Mouse (Mus musculus) hindbrain, postnatal 0 days (tissue): Measurements from ENCODE around the gene Slc13a5. TPM values are rescaled to one million over a fixed set of nuclear protein-coding genes. Genes with fewer than 3 reads are reported as not detected.

Source experiments
- ATAC-seq: fragments of 200-750 bp; cut with Nextera tagmentation; 2 replicates; pipeline ENCODE4 v1.8.0; 2017; ENCODE audit warnings: mild to moderate bottlenecking, moderate TSS enrichment, moderate library complexity
- DNase-seq: peaks from one replicate; pipeline ENCODE4 v3.0.0-alpha.2; 2015; ENCODE audit warnings: low spot score
- H3K27ac ChIP-seq: fragments of 300-500 bp; sonication (generic); 2 replicates; pipeline ENCODE4 v1.5.1; 2014; ENCODE audit warnings: mild to moderate bottlenecking
- H3K27me3 ChIP-seq: fragments of 300-500 bp; sonication (generic); 2 replicates; pipeline ENCODE4 v1.6.1; 2014; ENCODE audit warnings: low read length, mixed read lengths; ENCODE audit not compliant: insufficient read depth
- H3K36me3 ChIP-seq: fragments of 300-500 bp; sonication (generic); 2 replicates; pipeline ENCODE4 v1.6.1; 2014; ENCODE audit warnings: low read length, mixed read lengths; ENCODE audit not compliant: insufficient read depth
- H3K4me1 ChIP-seq: fragments of 300-500 bp; sonication (generic); 2 replicates; pipeline ENCODE4 v1.6.1; 2014; ENCODE audit warnings: antibody characterized with exemption, low read length, mixed read lengths; ENCODE audit not compliant: insufficient read depth
- H3K4me2 ChIP-seq: fragments of 300-500 bp; sonication (generic); 2 replicates; pipeline ENCODE4 v1.6.1; 2014; ENCODE audit warnings: low read depth, mild to moderate bottlenecking, low read length, moderate library complexity, mixed read lengths
- H3K4me3 ChIP-seq: fragments of 300-500 bp; sonication (generic); 2 replicates; pipeline ENCODE4 v1.5.1; 2014; ENCODE audit warnings: low read length
- H3K9ac ChIP-seq: fragments of 300-500 bp; sonication (generic); replicated peaks from 2 replicates; pipeline ENCODE4 v1.6.1; 2014; ENCODE audit warnings: mild to moderate bottlenecking, low read length, moderate library complexity, mixed read lengths
- H3K9me3 ChIP-seq: fragments of 300-500 bp; sonication (generic); 2 replicates; pipeline ENCODE4 v1.6.1; 2016; ENCODE audit warnings: low read length, mixed read lengths
- CTCF ChIP-seq: IDR thresholded peaks from 2 replicates; pipeline ENCODE4 v1.5.1; 2016; ENCODE audit warnings: antibody characterized with exemption, control low read depth, low read depth
- WGBS: fragments of 180-500 bp; shearing (Covaris S2); extraction: QIAGEN DNeasy Blood & Tissue Kit; methylation state at CpG from one replicate; pipeline ENCODE4 v1.1.7; 2014; 5-methylcytosine and 5-hydroxymethylcytosine counted together
- polyA plus RNA-seq: library from polyadenylated mRNA; unstranded; fragments of >200 nt; fragmentation: Nextera tagmentation; extraction: Ambion mirVana; gene quantifications from 2 replicates; pipeline ENCODE4 v1.2.1, GENCODE M21; 2015
- total RNA-seq: library from RNA; depleted of rRNA; stranded (reverse); fragments of >200 nt; gene quantifications from 2 replicates; pipeline ENCODE4 v1.2.3, GENCODE M21; 2014

Gene Slc13a5
- total and polyA plus RNA-seq, 2 experiments from 2014 or later: 7.5 to 8.1 TPM

GRCm38 (mm10) chr11:72234013-72234412 is 33.0 kb downstream of the Slc13a5 start:
- no peak overlapping the region for H3K9ac ChIP-seq
- DNase-seq: peak; percentile 70
- no peak for TF ChIP-seq CTCF
- no peaks in the 10 kb centered on the region for H3K9me3 ChIP-seq
- H3K4me2 ChIP-seq: no peak overlapping the region
- H3K27ac ChIP-seq: peak overlapping the region; percentile 29; the same call in 1 of the 2 replicates
- no peaks in the 10 kb centered on the region for H3K36me3 ChIP-seq
- H3K4me3 ChIP-seq: no peak overlapping the region
- peak; percentile 89 for ATAC-seq
- no peaks in the 10 kb centered on the region for H3K4me1 ChIP-seq
- H3K27me3 ChIP-seq: no peaks in the 10 kb centered on the region
- WGBS: 35% methylated on average over 5 of the region's 5 CpGs

DNA sequence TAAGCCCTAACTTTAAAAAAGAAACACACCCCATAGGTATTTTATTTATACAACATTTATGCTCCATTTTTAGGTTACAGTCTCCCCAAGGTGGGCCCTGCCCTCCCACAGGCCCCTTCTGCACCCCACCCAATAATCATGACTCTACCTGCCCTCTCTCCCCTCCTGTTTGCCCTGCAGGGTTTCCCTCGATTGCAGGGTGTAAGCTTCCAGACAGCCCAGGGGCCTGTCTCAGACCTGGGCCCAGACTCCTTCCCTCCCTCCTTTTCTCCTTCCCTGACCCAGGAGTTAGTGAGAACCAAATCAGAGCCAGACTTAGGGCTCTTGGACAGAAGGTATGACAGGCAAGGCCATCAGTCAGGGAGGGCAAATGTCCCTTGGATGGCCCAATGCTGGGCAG is 34.0 kb downstream of the Slc13a5 start:
- no peaks in the 10 kb centered on the region for H3K4me1 ChIP-seq
- H3K4me3 ChIP-seq: no peak overlapping the region
- no peaks in the 10 kb centered on the region for H3K27me3 ChIP-seq
- 35% methylated on average over 1 of the region's 1 CpGs for WGBS
- no peaks in the 10 kb centered on the region for H3K36me3 ChIP-seq
- TF ChIP-seq CTCF: no peak
- H3K27ac ChIP-seq: no peak overlapping the region
- DNase-seq: no peak
- no peak overlapping the region for H3K9ac ChIP-seq
- no peaks in the 10 kb centered on the region for H3K9me3 ChIP-seq
- H3K4me2 ChIP-seq: no peak overlapping the region
- ATAC-seq: no peak

- no peaks in the 10 kb centered on the region for H3K4me1 ChIP-seq
- WGBS: 87% methylated on average over 7 of the region's 7 CpGs
- H3K36me3 ChIP-seq: no peaks in the 10 kb centered on the region
- DNase-seq (no peak), ATAC-seq (no peak)
- TF ChIP-seq CTCF: no peak
- H3K4me3 ChIP-seq: no peak overlapping the region
- no peaks in the 10 kb centered on the region for H3K27me3 ChIP-seq
- H3K4me2 ChIP-seq: no peak overlapping the region
- no peaks in the 10 kb centered on the region for H3K9me3 ChIP-seq
- H3K9ac ChIP-seq: no peak overlapping the region
- H3K27ac ChIP-seq: no peak overlapping the region
Observed at GRCm38 (mm10) chr11:72232068-72232467, 35.0 kb downstream of the Slc13a5 start.

DNA sequence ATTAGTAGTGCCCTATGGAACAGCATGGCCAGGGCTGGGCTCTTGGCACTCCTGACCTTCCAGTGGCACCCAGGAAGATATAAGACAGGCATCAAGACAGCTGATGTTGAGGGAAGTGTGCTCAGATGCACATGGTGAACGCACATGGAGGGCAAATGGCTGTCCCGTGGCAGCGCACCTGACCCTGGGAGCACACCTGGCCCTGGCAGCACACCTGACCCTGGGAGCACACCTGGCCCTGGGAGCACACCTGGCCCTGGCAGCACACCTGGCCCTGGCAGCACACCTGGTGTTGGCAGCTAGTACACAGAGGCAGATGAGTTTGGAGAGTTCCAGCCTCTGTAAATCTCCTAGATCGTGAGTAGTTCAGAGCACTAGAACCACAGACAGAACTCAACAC is 38.5 kb downstream of the Slc13a5 start:
- no peak overlapping the region for H3K9ac ChIP-seq
- ATAC-seq: no peak
- WGBS: 97% methylated on average over 4 of the region's 4 CpGs

GRCm38 (mm10) chr11:72226901-72227300 is 40.1 kb downstream of the Slc13a5 start:
- no peaks in the 10 kb centered on the region for H3K9me3 ChIP-seq
- H3K4me2 ChIP-seq: no peak overlapping the region
- no peaks in the 10 kb centered on the region for H3K36me3 ChIP-seq
- no peak for TF ChIP-seq CTCF
- no peak for ATAC-seq
- no peak for DNase-seq
- no peak overlapping the region for H3K4me3 ChIP-seq
- peaks cover 13% of the 10 kb centered on the region for H3K4me1 ChIP-seq
- no peaks in the 10 kb centered on the region for H3K27me3 ChIP-seq
- no peak overlapping the region for H3K9ac ChIP-seq
- H3K27ac ChIP-seq: peak overlapping the region; percentile 70; the same call in 1 of the 2 replicates
- 91% methylated on average over 6 of the region's 6 CpGs for WGBS

More for the DNA sequence above, 38.5 kb downstream of the Slc13a5 start:
- Histone ChIP-seq H3K4me2 (no peak overlapping the region), H3K4me3 (no peak overlapping the region), H3K27me3 (no peaks in the 10 kb centered on the region), H3K36me3 (no peaks in the 10 kb centered on the region), H3K9me3 (no peaks in the 10 kb centered on the region), H3K4me1 (peaks cover 13% of the 10 kb centered on the region), H3K27ac (no peak overlapping the region)
- DNase-seq: no peak
- TF ChIP-seq CTCF: no peak

- Histone ChIP-seq H3K36me3 (no peaks in the 10 kb centered on the region), H3K9ac (no peak overlapping the region), H3K27ac (peak overlapping the region; percentile 70), H3K9me3 (no peaks in the 10 kb centered on the region), H3K4me2 (no peak overlapping the region), H3K4me1 (peaks cover 13% of the 10 kb centered on the region), H3K27me3 (no peaks in the 10 kb centered on the region), H3K4me3 (no peak overlapping the region)
- TF ChIP-seq CTCF: no peak
- DNase-seq: peak; percentile 88
- WGBS: 23% methylated on average over 10 of the region's 10 CpGs
- ATAC-seq: peak; percentile 79
Observed at GRCm38 (mm10) chr11:72226020-72226791, 40.8 kb downstream of the Slc13a5 start.

DNA sequence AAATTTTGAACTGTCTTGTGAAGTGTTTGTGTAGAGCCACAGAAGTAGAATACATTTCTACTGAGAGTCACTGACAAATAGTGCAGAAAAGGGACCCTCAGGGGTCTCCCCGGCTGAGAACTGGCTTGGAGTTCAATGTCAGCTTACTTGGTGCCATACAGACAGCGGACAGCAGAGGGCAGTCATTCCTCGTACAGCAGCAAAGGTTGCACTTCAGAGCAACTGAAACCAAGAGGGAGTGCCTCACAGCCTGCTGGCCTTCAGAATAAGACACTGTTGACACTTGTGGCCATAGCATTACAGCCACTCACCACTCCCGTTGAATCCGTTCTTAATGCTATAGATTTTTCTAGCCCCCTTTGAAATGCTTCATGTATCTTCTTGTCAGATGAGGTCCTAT is 42.2 kb downstream of the Slc13a5 start:
- peak; percentile 95 for TF ChIP-seq CTCF

More for the DNA sequence above, 42.2 kb downstream of the Slc13a5 start:
- DNase-seq: peak; percentile 91
- WGBS: 11% methylated on average over 5 of the region's 5 CpGs
- Histone ChIP-seq H3K4me1 (peaks cover 13% of the 10 kb centered on the region), H3K27me3 (no peaks in the 10 kb centered on the region), H3K4me3 (no peak overlapping the region), H3K9me3 (no peaks in the 10 kb centered on the region), H3K36me3 (no peaks in the 10 kb centered on the region), H3K4me2 (no peak overlapping the region), H3K27ac (no peak overlapping the region), H3K9ac (no peak overlapping the region)
- 0 out of 2 replicates have a peak, but pooled peaks have one; percentile 59 for ATAC-seq
